Mouse (Mus musculus) right cerebral cortex, postnatal 25 days (tissue): Measurements from ENCODE around the gene Atf7ip.

Experiments
- DNase-seq: peaks from one replicate; pipeline ENCODE4 v3.0.0; 2022

Atf7ip gene

GRCm38 (mm10) chr6:136554774-136555522, 49.0 kb downstream of the Atf7ip start:
- no peak for DNase-seq

GRCm38 (mm10) chr6:136555523-136555915, 49.6 kb downstream of the Atf7ip start:
- no peak for DNase-seq

- DNase-seq, result no peak
Measured at GRCm38 (mm10) chr6:136558288-136559005, 52.5 kb downstream of the Atf7ip start.

- DNase-seq, result no peak
Measured at GRCm38 (mm10) chr6:136566002-136566401, 60.0 kb downstream of the Atf7ip start.

GRCm38 (mm10) chr6:136590739-136591138, 84.8 kb downstream of the Atf7ip start:
- DNase-seq, result no peak

GRCm38 (mm10) chr6:136594541-136594940, 88.6 kb downstream of the Atf7ip start:
- DNase-seq, result no peak

- no peak for DNase-seq
Measured at GRCm38 (mm10) chr6:136602601-136603000, 96.6 kb downstream of the Atf7ip start.

GRCm38 (mm10) chr6:136611351-136612215, 105.6 kb downstream of the Atf7ip start:
- DNase-seq, result no peak

- no peak for DNase-seq
Measured at GRCm38 (mm10) chr6:136612312-136612711, 106.3 kb downstream of the Atf7ip start.

GRCm38 (mm10) chr6:136614156-136614555, 108.2 kb downstream of the Atf7ip start:
- DNase-seq, result no peak

GRCm38 (mm10) chr6:136620361-136621139, 114.6 kb downstream of the Atf7ip start:
- peak; percentile 70 for DNase-seq

GRCm38 (mm10) chr6:136625421-136625820, 119.5 kb downstream of the Atf7ip start:
- no peak for DNase-seq

GRCm38 (mm10) chr6:136629639-136630038, 123.7 kb downstream of the Atf7ip start:
- no peak for DNase-seq

- DNase-seq, result no peak
Measured at GRCm38 (mm10) chr6:136631519-136631918, 125.6 kb downstream of the Atf7ip start.

- no peak for DNase-seq
Measured at GRCm38 (mm10) chr6:136631945-136632534, 126.1 kb downstream of the Atf7ip start.

GRCm38 (mm10) chr6:136633154-136633553, 127.2 kb downstream of the Atf7ip start:
- DNase-seq, result no peak

- no peak for DNase-seq
Measured at GRCm38 (mm10) chr6:136633719-136634118, 127.8 kb downstream of the Atf7ip start.

- DNase-seq, result no peak
Measured at GRCm38 (mm10) chr6:136634982-136635381, 129.0 kb downstream of the Atf7ip start.

- no peak for DNase-seq
Measured at GRCm38 (mm10) chr6:136644171-136644570, 138.2 kb downstream of the Atf7ip start.

- no peak for DNase-seq
Measured at GRCm38 (mm10) chr6:136645754-136646153, 139.8 kb downstream of the Atf7ip start.

GRCm38 (mm10) chr6:136646207-136646606, 140.2 kb downstream of the Atf7ip start:
- no peak for DNase-seq

- no peak for DNase-seq
Measured at GRCm38 (mm10) chr6:136647455-136647861, 141.5 kb downstream of the Atf7ip start.
